Mouse (Mus musculus): ENCODE measurements around the gene Krtap3-1. TPM values are rescaled to one million over a fixed set of nuclear protein-coding genes. Genes with fewer than 3 reads are reported as not detected.

Krtap3-1 gene
- polyA plus RNA-seq, 1 experiment = not detected

GRCm38 (mm10) chr11:99556753-99557152 lies 9.7 kb downstream of the Krtap3-1 start, which contains the start of gene Krtap3-2:
Gene Krtap3-2 (minus strand): TSS chr11:99556853.
- 52% methylated on average over 2 of the region's 2 CpGs for WGBS
- Histone ChIP-seq H3K27ac (ENCODE audit: control insufficient read depth, insufficient read depth, low read depth, low read length, poor library complexity) (no peak within 1 kb of the TSS), H3K4me1 (ENCODE audit: control insufficient read depth, insufficient read depth, low read length) (no peaks in the 10 kb centered on the region), H3K4me3 (replicated peaks; ENCODE audit: control insufficient read depth, low read depth, low read length) (no peak within 1 kb of the TSS)
- no peak for TF ChIP-seq CTCF (IDR thresholded peaks at IDR 0.05; ENCODE audit: control insufficient read depth, insufficient read depth, low read length)
- no peak for TF ChIP-seq POLR2A (IDR thresholded peaks at IDR 0.05; ENCODE audit: borderline replicate concordance, control insufficient read depth, low read depth, low read length)

- H3K27ac ChIP-seq (ENCODE audit: control insufficient read depth, insufficient read depth, low read depth, low read length, poor library complexity) = no peak overlapping the region
- H3K4me3 ChIP-seq (replicated peaks; ENCODE audit: control insufficient read depth, low read depth, low read length) = no peak overlapping the region
- no peaks in the 10 kb centered on the region for H3K4me1 ChIP-seq (ENCODE audit: control insufficient read depth, insufficient read depth, low read length)
- no peak for TF ChIP-seq CTCF (IDR thresholded peaks at IDR 0.05; ENCODE audit: control insufficient read depth, insufficient read depth, low read length)
- no peak for TF ChIP-seq POLR2A (IDR thresholded peaks at IDR 0.05; ENCODE audit: borderline replicate concordance, control insufficient read depth, low read depth, low read length)
- 77% methylated on average over 2 of the region's 2 CpGs for WGBS
Observed at GRCm38 (mm10) chr11:99556195-99556594, 10.2 kb downstream of the Krtap3-1 start.

- Histone ChIP-seq H3K4me1 (ENCODE audit: control insufficient read depth, insufficient read depth, low read length) (no peaks in the 10 kb centered on the region), H3K4me3 (replicated peaks; ENCODE audit: control insufficient read depth, low read depth, low read length) (no peak within 1 kb of the TSS), H3K27ac (ENCODE audit: control insufficient read depth, insufficient read depth, low read depth, low read length, poor library complexity) (no peak within 1 kb of the TSS)
- TF ChIP-seq CTCF (IDR thresholded peaks at IDR 0.05; ENCODE audit: control insufficient read depth, insufficient read depth, low read length) = no peak
- TF ChIP-seq POLR2A (IDR thresholded peaks at IDR 0.05; ENCODE audit: borderline replicate concordance, control insufficient read depth, low read depth, low read length) = no peak
- WGBS = 48% methylated on average over 4 of the region's 4 CpGs
Observed at GRCm38 (mm10) chr11:99550765-99551164, 15.7 kb downstream of the Krtap3-1 start, which contains the start of gene Krtap3-3. Gene Krtap3-3 (minus strand): TSS chr11:99550865.

- H3K4me3 ChIP-seq (replicated peaks; ENCODE audit: control insufficient read depth, low read depth, low read length) = no peak overlapping the region
- no peak for TF ChIP-seq POLR2A (IDR thresholded peaks at IDR 0.05; ENCODE audit: borderline replicate concordance, control insufficient read depth, low read depth, low read length)
- TF ChIP-seq CTCF (IDR thresholded peaks at IDR 0.05; ENCODE audit: control insufficient read depth, insufficient read depth, low read length) = no peak
- H3K4me1 ChIP-seq (ENCODE audit: control insufficient read depth, insufficient read depth, low read length) = no peaks in the 10 kb centered on the region
- H3K27ac ChIP-seq (ENCODE audit: control insufficient read depth, insufficient read depth, low read depth, low read length, poor library complexity) = no peak overlapping the region
Observed at GRCm38 (mm10) chr11:99547892-99548291, 18.5 kb downstream of the Krtap3-1 start.

GRCm38 (mm10) chr11:99539721-99540120 lies 26.7 kb downstream of the Krtap3-1 start:
- Histone ChIP-seq H3K4me3 (replicated peaks; ENCODE audit: control insufficient read depth, low read depth, low read length) (no peak overlapping the region), H3K4me1 (ENCODE audit: control insufficient read depth, insufficient read depth, low read length) (no peaks in the 10 kb centered on the region), H3K27ac (ENCODE audit: control insufficient read depth, insufficient read depth, low read depth, low read length, poor library complexity) (no peak overlapping the region)
- WGBS = 80% methylated on average over 9 of the region's 9 CpGs
- TF ChIP-seq POLR2A (IDR thresholded peaks at IDR 0.05; ENCODE audit: borderline replicate concordance, control insufficient read depth, low read depth, low read length) = no peak
- no peak for TF ChIP-seq CTCF (IDR thresholded peaks at IDR 0.05; ENCODE audit: control insufficient read depth, insufficient read depth, low read length)

GRCm38 (mm10) chr11:99521288-99521860 lies 45.1 kb downstream of the Krtap3-1 start, which contains the start of gene Krt39:
Gene Krt39 (minus strand): TSS chr11:99521338.
- H3K27ac ChIP-seq (ENCODE audit: control insufficient read depth, insufficient read depth, low read depth, low read length, poor library complexity) = no peak within 1 kb of the TSS
- H3K4me1 ChIP-seq (ENCODE audit: control insufficient read depth, insufficient read depth, low read length) = no peaks in the 10 kb centered on the region
- TF ChIP-seq CTCF (IDR thresholded peaks at IDR 0.05; ENCODE audit: control insufficient read depth, insufficient read depth, low read length) = no peak
- TF ChIP-seq POLR2A (IDR thresholded peaks at IDR 0.05; ENCODE audit: borderline replicate concordance, control insufficient read depth, low read depth, low read length) = no peak
- 70% methylated on average over 13 of the region's 13 CpGs for WGBS
- H3K4me3 ChIP-seq (replicated peaks; ENCODE audit: control insufficient read depth, low read depth, low read length) = no peak within 1 kb of the TSS

Other genes starting within 250 kb of the Krtap3-1 start
- gene Krt25, start 243.7 kb downstream of the Krtap3-1 start, polyA plus RNA-seq (2011; ENCODE audit: insufficient read depth, insufficient read length, low replicate concordance, missing spikeins) = not detected in 2 replicates
- gene Krt26, start 228.7 kb downstream of the Krtap3-1 start, polyA plus RNA-seq (2011; ENCODE audit: insufficient read depth, insufficient read length, low replicate concordance, missing spikeins) = not detected in 2 replicates
- 2.6 TPM in 1 of 2 replicates, not detected in the other for gene Krt27, start 215.5 kb downstream of the Krtap3-1 start, polyA plus RNA-seq (2011; ENCODE audit: insufficient read depth, insufficient read length, low replicate concordance, missing spikeins)
- gene Krt28, start 191.7 kb downstream of the Krtap3-1 start, polyA plus RNA-seq (2011; ENCODE audit: insufficient read depth, insufficient read length, low replicate concordance, missing spikeins) = not detected in 2 replicates
- gene Krt10, start 177.3 kb downstream of the Krtap3-1 start, polyA plus RNA-seq (2011; ENCODE audit: insufficient read depth, insufficient read length, low replicate concordance, missing spikeins) = not detected in 2 replicates
- not detected in 2 replicates for gene Krt12, start 144.4 kb downstream of the Krtap3-1 start, polyA plus RNA-seq (2011; ENCODE audit: insufficient read depth, insufficient read length, low replicate concordance, missing spikeins)
- not detected in 2 replicates for gene Krt20, start 128.5 kb downstream of the Krtap3-1 start, polyA plus RNA-seq (2011; ENCODE audit: insufficient read depth, insufficient read length, low replicate concordance, missing spikeins)
- not detected in 2 replicates for gene Krt23, start 73.5 kb downstream of the Krtap3-1 start, polyA plus RNA-seq (2011; ENCODE audit: insufficient read depth, insufficient read length, low replicate concordance, missing spikeins)
- not detected in 2 replicates for gene Krt39, start 45.3 kb downstream of the Krtap3-1 start, polyA plus RNA-seq (2011; ENCODE audit: insufficient read depth, insufficient read length, low replicate concordance, missing spikeins)
- not detected in 2 replicates for gene Krt40, start 23.5 kb downstream of the Krtap3-1 start, polyA plus RNA-seq (2011; ENCODE audit: insufficient read depth, insufficient read length, low replicate concordance, missing spikeins)
- gene Krtap3-3, start 15.8 kb downstream of the Krtap3-1 start, polyA plus RNA-seq (2011; ENCODE audit: insufficient read depth, insufficient read length, low replicate concordance, missing spikeins) = not detected in 2 replicates
- gene Krtap3-2, start 9.8 kb downstream of the Krtap3-1 start, polyA plus RNA-seq (2011; ENCODE audit: insufficient read depth, insufficient read length, low replicate concordance, missing spikeins) = not detected in 2 replicates
- not detected in 2 replicates for gene Gm11939, start 7.2 kb downstream of the Krtap3-1 start, polyA plus RNA-seq (2011; ENCODE audit: insufficient read depth, insufficient read length, low replicate concordance, missing spikeins)
- gene Krtap1-5, start 14.4 kb upstream of the Krtap3-1 start, polyA plus RNA-seq (2011; ENCODE audit: insufficient read depth, insufficient read length, low replicate concordance, missing spikeins) = 1.5 TPM in 1 of 2 replicates, not detected in the other
- gene Krtap1-4, start 17.0 kb upstream of the Krtap3-1 start, polyA plus RNA-seq (2011; ENCODE audit: insufficient read depth, insufficient read length, low replicate concordance, missing spikeins) = not detected in 2 replicates
- not detected in 2 replicates for gene Krtap1-3, start 24.7 kb upstream of the Krtap3-1 start, polyA plus RNA-seq (2011; ENCODE audit: insufficient read depth, insufficient read length, low replicate concordance, missing spikeins)
- not detected in 2 replicates for gene Krtap9-3, start 31.5 kb upstream of the Krtap3-1 start, polyA plus RNA-seq (2011; ENCODE audit: insufficient read depth, insufficient read length, low replicate concordance, missing spikeins)
- gene Gm11938, start 36.7 kb upstream of the Krtap3-1 start, polyA plus RNA-seq (2011; ENCODE audit: insufficient read depth, insufficient read length, low replicate concordance, missing spikeins) = not detected in 2 replicates
- gene Gm11937, start 43.6 kb upstream of the Krtap3-1 start, polyA plus RNA-seq (2011; ENCODE audit: insufficient read depth, insufficient read length, low replicate concordance, missing spikeins) = not detected in 2 replicates
- gene Krtap2-4, start 48.2 kb upstream of the Krtap3-1 start, polyA plus RNA-seq (2011; ENCODE audit: insufficient read depth, insufficient read length, low replicate concordance, missing spikeins) = not detected in 2 replicates
- not detected in 2 replicates for gene Gm11562, start 53.8 kb upstream of the Krtap3-1 start, polyA plus RNA-seq (2011; ENCODE audit: insufficient read depth, insufficient read length, low replicate concordance, missing spikeins)
- not detected in 2 replicates for gene Krtap4-1, start 61.6 kb upstream of the Krtap3-1 start, polyA plus RNA-seq (2011; ENCODE audit: insufficient read depth, insufficient read length, low replicate concordance, missing spikeins)
- gene Krtap4-2, start 68.5 kb upstream of the Krtap3-1 start, polyA plus RNA-seq (2011; ENCODE audit: insufficient read depth, insufficient read length, low replicate concordance, missing spikeins) = not detected in 2 replicates
- not detected in 2 replicates for gene Krtap4-7, start 77.5 kb upstream of the Krtap3-1 start, polyA plus RNA-seq (2011; ENCODE audit: insufficient read depth, insufficient read length, low replicate concordance, missing spikeins)
- gene Gm11555, start 83.6 kb upstream of the Krtap3-1 start, polyA plus RNA-seq (2011; ENCODE audit: insufficient read depth, insufficient read length, low replicate concordance, missing spikeins) = not detected in 2 replicates
- gene Gm11563, start 92.3 kb upstream of the Krtap3-1 start, polyA plus RNA-seq (2011; ENCODE audit: insufficient read depth, insufficient read length, low replicate concordance, missing spikeins) = not detected in 2 replicates
- not detected in 2 replicates for gene Krtap4-6, start 99.3 kb upstream of the Krtap3-1 start, polyA plus RNA-seq (2011; ENCODE audit: insufficient read depth, insufficient read length, low replicate concordance, missing spikeins)
- gene Gm14190, start 124.1 kb upstream of the Krtap3-1 start, polyA plus RNA-seq (2011; ENCODE audit: insufficient read depth, insufficient read length, low replicate concordance, missing spikeins) = not detected in 2 replicates
- gene Gm14180, start 167.7 kb upstream of the Krtap3-1 start, polyA plus RNA-seq (2011; ENCODE audit: insufficient read depth, insufficient read length, low replicate concordance, missing spikeins) = not detected in 2 replicates
- gene Gm11595, start 206.3 kb upstream of the Krtap3-1 start, polyA plus RNA-seq (2011; ENCODE audit: insufficient read depth, insufficient read length, low replicate concordance, missing spikeins) = not detected in 2 replicates
- not detected in 2 replicates for gene Krtap4-8, start 214.1 kb upstream of the Krtap3-1 start, polyA plus RNA-seq (2011; ENCODE audit: insufficient read depth, insufficient read length, low replicate concordance, missing spikeins)
- gene Krtap4-9, start 218.6 kb upstream of the Krtap3-1 start, polyA plus RNA-seq (2011; ENCODE audit: insufficient read depth, insufficient read length, low replicate concordance, missing spikeins) = not detected in 2 replicates
- not detected in 2 replicates for gene Gm11596, start 226.8 kb upstream of the Krtap3-1 start, polyA plus RNA-seq (2011; ENCODE audit: insufficient read depth, insufficient read length, low replicate concordance, missing spikeins)
- gene Gm11569, start 232.3 kb upstream of the Krtap3-1 start, polyA plus RNA-seq (2011; ENCODE audit: insufficient read depth, insufficient read length, low replicate concordance, missing spikeins) = not detected in 2 replicates
- gene Gm11554, start 237.8 kb upstream of the Krtap3-1 start, polyA plus RNA-seq (2011; ENCODE audit: insufficient read depth, insufficient read length, low replicate concordance, missing spikeins) = not detected in 2 replicates
- not detected in 2 replicates for gene Krtap4-13, start 243.3 kb upstream of the Krtap3-1 start, polyA plus RNA-seq (2011; ENCODE audit: insufficient read depth, insufficient read length, low replicate concordance, missing spikeins)
- not detected in 2 replicates for gene Gm11564, start 249.0 kb upstream of the Krtap3-1 start, polyA plus RNA-seq (2011; ENCODE audit: insufficient read depth, insufficient read length, low replicate concordance, missing spikeins)

All from bone marrow, adult 2 months (tissue).